Comparison of ENCODE assay signal across 19 mouse cellular contexts in genomic region chr4:140680731-140681397, GRCm38 (mm10). TPM values are rescaled to one million over a fixed set of nuclear protein-coding genes. Genes with fewer than 3 reads are reported as not detected.
DNase-seq lines count a peak whose midpoint lies in the region; ATAC-seq lines count a peak whose summit lies in the region.
"Had no signal": no experiment of that assay in that cellular context is flagged by ENCODE, and none has a peak within 500 bp of the region (broad histone marks: within the 10 kb centered on the region; RNA-seq: fewer than 3 reads in every experiment).

No protein-coding gene starts in this region.

- no peaks in the 10 kb centered on the region for H3K9me3 ChIP-seq in heart, embryonic 16.5 days (replicated peaks; ENCODE audit: control insufficient read depth, low read length)
- H3K9me3 ChIP-seq: limb, embryonic 15.5 days; midbrain, embryonic 13.5 days; neural tube, embryonic 12.5 days; stomach, embryonic 15.5 days had no signal

- no peaks in the 10 kb centered on the region for H3K27me3 ChIP-seq in heart, embryonic 16.5 days (ENCODE audit: control insufficient read depth, insufficient read depth, low read length)
- H3K27me3 ChIP-seq: limb, embryonic 15.5 days; neural tube, embryonic 12.5 days; stomach, embryonic 15.5 days had no signal

- peak overlapping the region; percentile 31; the same call in 1 of the 2 replicates for H3K27ac ChIP-seq in heart, embryonic 16.5 days (ENCODE audit: low read length)
- H3K27ac ChIP-seq: gastrocnemius, adult 2 months; heart, adult 2 months; kidney, postnatal 0 days; limb, embryonic 15.5 days; midbrain, embryonic 13.5 days; neural tube, embryonic 12.5 days; stomach, embryonic 15.5 days had no signal

- H3K4me3 ChIP-seq in heart, embryonic 16.5 days (ENCODE audit: low read length) = no peak overlapping the region
- H3K4me3 ChIP-seq: heart, adult 2 months; limb, embryonic 15.5 days; midbrain, embryonic 13.5 days; neural tube, embryonic 12.5 days; stomach, embryonic 15.5 days had no signal

- no peak for ATAC-seq in heart, embryonic 16.5 days (replicated peaks; ENCODE audit: extremely low read depth, insufficient read depth, low FRiP score)
- ATAC-seq in common myeloid progenitor, adult 5-6 weeks (replicated peaks; ENCODE audit: low read depth, poor library complexity, severe bottlenecking) = 0 out of 2 replicates have a peak, but pooled peaks have one; percentile 3
- ATAC-seq in megakaryocyte progenitor cell, adult 5-6 weeks (replicated peaks; ENCODE audit: poor library complexity) = peak; percentile 15; the same call in 1 of the 2 replicates
- no peak for ATAC-seq in frontal cortex, adult (ENCODE audit: low TSS enrichment)
- ATAC-seq: forebrain, embryonic 16.5 days; midbrain, embryonic 13.5 days had no signal

- H3K4me2 ChIP-seq in heart, embryonic 16.5 days (ENCODE audit: low read depth, low read length) = no peak overlapping the region
- H3K4me2 ChIP-seq: midbrain, embryonic 13.5 days had no signal

- no peaks in the 10 kb centered on the region for H3K36me3 ChIP-seq in heart, embryonic 16.5 days (ENCODE audit: control insufficient read depth, insufficient read depth)
- H3K36me3 ChIP-seq: limb, embryonic 15.5 days; midbrain, embryonic 13.5 days; neural tube, embryonic 12.5 days; stomach, embryonic 15.5 days had no signal

- H3K9ac ChIP-seq in heart, embryonic 16.5 days (ENCODE audit: low read length) = no peak overlapping the region
- H3K9ac ChIP-seq: limb, embryonic 15.5 days; midbrain, embryonic 13.5 days; neural tube, embryonic 12.5 days; stomach, embryonic 15.5 days had no signal

- intact Hi-C loops in heart, postnatal 36 days (cut with DNase I) = loop anchor here (2.0 to 5.0 kb wide), 2 partner anchors 20 to 221 kb away; partner anchors contain the start of gene Rcc2
- intact Hi-C loops in left cerebral cortex, postnatal 36 days (cut with DNase I) = loop anchor here (1.0 to 5.0 kb wide), 2 partner anchors 33 to 221 kb away; no protein-coding TSS in a partner anchor

- DNase-seq in heart, postnatal 36 days = no peak
- DNase-seq in spleen, postnatal 36 days (ENCODE audit: low spot score in 2 of 2) = peak; percentile 42 to 52
- DNase-seq in spleen, postnatal 4 days (ENCODE audit: low spot score in 2 of 2) = no peak
- DNase-seq in left cerebral cortex, postnatal 36 days (ENCODE audit: low spot score in 2 of 2) = no peak
- DNase-seq: adrenal gland, postnatal 36 days; cerebellum, postnatal 14 days; gastrocnemius, adult 2 months; heart, adult 2 months; lung, postnatal 36 days had no signal

- WGBS in heart, embryonic 16.5 days = 30% methylated on average over 8 of the region's 8 CpGs

- H3K4me1 ChIP-seq in heart, embryonic 16.5 days (ENCODE audit: control insufficient read depth, insufficient read depth, low read length) = peaks cover 15% of the 10 kb centered on the region

RNA-seq across cellular contexts. Expression of gene Arhgef10l, which starts 15.1 kb away (rescaled TPM):
- polyA plus RNA-seq in heart, embryonic 16.5 days (2015; fragmentation: Nextera tagmentation; extraction: Ambion mirVana) = 18.6 TPM in 2 replicates
- 10 to 100 TPM; 62.5 to 65.0 TPM for total RNA-seq in heart, postnatal 36 days (2021)
- total RNA-seq in common myeloid progenitor, adult 5-6 weeks (2017) = 0.78 and 1.8 TPM in 2 replicates
- total RNA-seq in megakaryocyte progenitor cell, adult 5-6 weeks (2015) = 1.1 and 3.8 TPM in 2 replicates
- 2.6 and 8.5 TPM in 2 replicates for total RNA-seq in megakaryocyte progenitor cell, adult 5-6 weeks (2017)
- 10 to 100 TPM; 61.0 to 63.4 TPM for total RNA-seq in left cerebral cortex, postnatal 36 days (2021)

RNA-seq across cellular contexts. Expression of gene Rcc2, which starts 19.5 kb away (rescaled TPM):
- polyA plus RNA-seq in heart, embryonic 16.5 days (2015; fragmentation: Nextera tagmentation; extraction: Ambion mirVana) = 8.6 and 9.4 TPM in 2 replicates
- 10 to 100 TPM; 14.0 to 14.8 TPM for total RNA-seq in heart, postnatal 36 days (2021)
- 149 and 161 TPM in 2 replicates for total RNA-seq in common myeloid progenitor, adult 5-6 weeks (2017)
- total RNA-seq in megakaryocyte progenitor cell, adult 5-6 weeks (2015) = 76.5 and 77.3 TPM in 2 replicates
- 152 and 159 TPM in 2 replicates for total RNA-seq in megakaryocyte progenitor cell, adult 5-6 weeks (2017)
- 10 to 100 TPM; 74.7 to 84.4 TPM for total RNA-seq in left cerebral cortex, postnatal 36 days (2021)

Comparison
In these comparisons a context has a peak if more than half of its experiments do, and no peak if none do; other contexts are left out.
1. DNase-seq: peak in spleen, postnatal 36 days (2 of 2); none in heart, postnatal 36 days (0 of 2), spleen, postnatal 4 days (0 of 2) and left cerebral cortex, postnatal 36 days (0 of 2).
2. ATAC-seq: peak in common myeloid progenitor, adult 5-6 weeks (single experiment) and megakaryocyte progenitor cell, adult 5-6 weeks (single experiment); none in heart, embryonic 16.5 days (single experiment) and frontal cortex, adult (single experiment).
3. RNA of gene Arhgef10l, which starts 15.1 kb away (total RNA-seq): 62.5 to 65.0 TPM in heart, postnatal 36 days and 61.0 to 63.4 TPM in left cerebral cortex, postnatal 36 days; 1.1 to 8.5 TPM in megakaryocyte progenitor cell, adult 5-6 weeks and 0.78 to 1.8 TPM in common myeloid progenitor, adult 5-6 weeks; every median in the first group is over 4 times any median in the second.